Mouse (Mus musculus) heart, adult 2 months (tissue): ENCODE measurements at regions not wholly inside any gene's neighbourhood (a gene's known extent, or its start where the extent isn't known, plus 50 kb on each side); places are given as distances from the start of the nearest gene placed in this dataset.

Source experiments
- CTCF ChIP-seq: fragments of 200-600 bp; IDR thresholded peaks from 2 replicates; pipeline ENCODE4 v1.8.1; 2022; ENCODE audit warnings: antibody characterized with exemption, mild to moderate bottlenecking, moderate library complexity
- EP300 ChIP-seq: fragments of 200-500 bp; IDR thresholded peaks from 2 replicates; pipeline ENCODE4 v1.6.1; 2011; ENCODE audit warnings: low read depth, low read length, control low read depth; ENCODE audit not compliant: insufficient read depth

DNA sequence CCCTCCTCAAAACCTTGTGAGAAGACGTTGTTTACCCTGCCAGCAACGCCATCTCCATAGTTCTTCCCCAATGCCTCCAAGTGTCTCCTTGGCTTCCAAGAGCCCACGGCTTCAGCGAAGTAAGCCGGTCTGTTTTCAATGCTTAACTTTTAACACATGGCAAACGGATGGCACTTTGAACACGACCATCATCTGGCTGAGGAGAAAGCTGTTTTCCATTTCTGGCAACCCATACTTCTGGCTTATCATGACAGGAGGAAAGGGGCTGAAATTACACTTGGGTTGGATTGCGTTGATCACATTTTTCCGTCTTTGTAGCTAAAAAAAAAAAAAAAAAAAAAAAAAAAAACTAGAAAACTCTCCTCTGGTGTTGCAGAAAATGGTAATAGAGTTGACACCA, 410.2 kb upstream of the Jarid2 start:
- no peak for TF ChIP-seq EP300
- TF ChIP-seq CTCF: no peak
